Mouse (Mus musculus) limb, embryonic 12.5 days (tissue): ENCODE measurements around the gene Gdpd1. TPM values are rescaled to one million over a fixed set of nuclear protein-coding genes. Genes with fewer than 3 reads are reported as not detected.
"Not testable (repeated sequence)": the region's sequence is repeated elsewhere in the genome, so short reads cannot be mapped to it uniquely, and the experiment has no call there.

Experiments
- ATAC-seq: fragments of 200-750 bp; cut with Nextera tagmentation; 2 replicates; pipeline ENCODE4 v1.8.0; 2017; ENCODE audit warnings: low read depth, moderate TSS enrichment; ENCODE audit not compliant: insufficient number of reproducible peaks, insufficient read depth, low FRiP score, low TSS enrichment
- H3K27ac ChIP-seq: fragments of 300-500 bp; sonication (generic); 2 replicates; pipeline ENCODE4 v1.5.1; 2016; ENCODE audit warnings: mild to moderate bottlenecking, moderate library complexity
- H3K27me3 ChIP-seq: fragments of 300-500 bp; sonication (generic); 2 replicates; pipeline ENCODE4 v1.6.1; 2016; ENCODE audit warnings: mild to moderate bottlenecking, moderate library complexity
- H3K36me3 ChIP-seq: fragments of 300-500 bp; sonication (generic); 2 replicates; pipeline ENCODE4 v1.6.1; 2016; ENCODE audit warnings: mild to moderate bottlenecking, moderate library complexity
- H3K4me1 ChIP-seq: fragments of 300-500 bp; sonication (generic); replicated peaks from 2 replicates; pipeline ENCODE4 v1.6.1; 2016
- H3K4me2 ChIP-seq: fragments of 300-500 bp; sonication (generic); 2 replicates; pipeline ENCODE4 v1.6.1; 2016; ENCODE audit warnings: mild to moderate bottlenecking, moderate library complexity
- H3K4me3 ChIP-seq: fragments of 300-500 bp; sonication (generic); replicated peaks from 2 replicates; pipeline ENCODE4 v1.5.1; 2016; ENCODE audit warnings: mild to moderate bottlenecking
- H3K9ac ChIP-seq: fragments of 300-500 bp; sonication (generic); replicated peaks from 2 replicates; pipeline ENCODE4 v1.6.1; 2016; ENCODE audit warnings: mild to moderate bottlenecking, moderate library complexity
- H3K9me3 ChIP-seq: fragments of 300-500 bp; sonication (generic); 2 replicates; pipeline ENCODE4 v1.6.1; 2016; ENCODE audit warnings: mild to moderate bottlenecking, moderate library complexity
- whole genome bisulfite sequencing: fragments of 180-500 bp; shearing (Covaris S2); methylation state at CpG from one replicate; pipeline ENCODE4 v1.1.7; 2016; 5-methylcytosine and 5-hydroxymethylcytosine counted together
- polyA plus RNA-seq: library from polyadenylated mRNA; unstranded; fragments of >200 nt; fragmentation: Nextera tagmentation; extraction: Ambion mirVana; gene quantifications from 2 replicates; pipeline ENCODE4 v1.2.1, GENCODE M21; 2016

Gdpd1 gene
- polyA plus RNA-seq, 1 experiment from 2014 or later, result 30.6 TPM

- ATAC-seq, result peak; percentile 54
- Histone ChIP-seq H3K9me3 (no peaks in the 10 kb centered on the region), H3K9ac (peak overlapping the region; percentile 82), H3K4me1 (peaks cover 3% of the 10 kb centered on the region; the same call in 1 of the 2 replicates), H3K27me3 (no peaks in the 10 kb centered on the region), H3K4me3 (peak overlapping the region; percentile 62), H3K36me3 (peaks cover 21% of the 10 kb centered on the region), H3K4me2 (peak overlapping the region; percentile 94), H3K27ac (peak overlapping the region; percentile 67)
- WGBS, result 1% methylated on average over 24 of the region's 24 CpGs
Observed at GRCm38 (mm10) chr11:87073343-87073865, 458 bp downstream of the Gdpd1 start.

- no peak for ATAC-seq
- Histone ChIP-seq H3K4me3 (no peak overlapping the region), H3K4me2 (no peak overlapping the region), H3K4me1 (0 out of 2 replicates have a peak, but pooled peaks cover 4% of the 10 kb centered on the region), H3K9me3 (no peaks in the 10 kb centered on the region), H3K27ac (no peak overlapping the region), H3K27me3 (no peaks in the 10 kb centered on the region), H3K9ac (no peak overlapping the region), H3K36me3 (peaks cover 29% of the 10 kb centered on the region)
- 58% methylated on average over 3 of the region's 3 CpGs for WGBS
Observed at GRCm38 (mm10) chr11:87062087-87062486, 11.8 kb downstream of the Gdpd1 start.

- H3K27ac ChIP-seq, result no peak overlapping the region
- H3K9ac ChIP-seq, result no peak overlapping the region
- 91% methylated on average over 2 of the region's 2 CpGs for WGBS
- ATAC-seq, result no peak
- 0 out of 2 replicates have a peak, but pooled peaks cover 4% of the 10 kb centered on the region for H3K4me1 ChIP-seq
- H3K27me3 ChIP-seq, result no peaks in the 10 kb centered on the region
- no peak overlapping the region for H3K4me2 ChIP-seq
- no peaks in the 10 kb centered on the region for H3K9me3 ChIP-seq
- no peak overlapping the region for H3K4me3 ChIP-seq
- peaks cover 41% of the 10 kb centered on the region for H3K36me3 ChIP-seq
Observed at GRCm38 (mm10) chr11:87060410-87060809, 13.5 kb downstream of the Gdpd1 start.

GRCm38 (mm10) chr11:87056286-87056685 lies 17.6 kb downstream of the Gdpd1 start:
- Histone ChIP-seq H3K9ac (no peak overlapping the region), H3K36me3 (peaks cover 40% of the 10 kb centered on the region), H3K27ac (no peak overlapping the region), H3K4me1 (no peaks in the 10 kb centered on the region), H3K4me3 (no peak overlapping the region), H3K9me3 (no peaks in the 10 kb centered on the region), H3K27me3 (no peaks in the 10 kb centered on the region), H3K4me2 (no peak overlapping the region)
- WGBS, result 81% methylated on average over 6 of the region's 6 CpGs
- ATAC-seq, result no peak

- H3K27ac ChIP-seq, H3K4me3 ChIP-seq, H3K9me3 ChIP-seq, H3K4me2 ChIP-seq, H3K4me1 ChIP-seq, H3K27me3 ChIP-seq, ATAC-seq, H3K9ac ChIP-seq: not testable (repeated sequence)
- H3K36me3 ChIP-seq, result peaks cover 35% of the 10 kb centered on the region
- 95% methylated on average over 7 of the region's 7 CpGs for WGBS
Observed at GRCm38 (mm10) chr11:87048900-87049299, 25.0 kb downstream of the Gdpd1 start.

GRCm38 (mm10) chr11:87046968-87047367 lies 26.9 kb downstream of the Gdpd1 start:
- H3K27ac ChIP-seq, result no peak overlapping the region
- H3K27me3 ChIP-seq, result no peaks in the 10 kb centered on the region
- no peak overlapping the region for H3K4me3 ChIP-seq
- no peak overlapping the region for H3K4me2 ChIP-seq
- no peaks in the 10 kb centered on the region for H3K4me1 ChIP-seq
- H3K9ac ChIP-seq, result no peak overlapping the region
- WGBS, result 89% methylated on average over 5 of the region's 5 CpGs
- peaks cover 40% of the 10 kb centered on the region for H3K36me3 ChIP-seq
- ATAC-seq, result no peak
- no peaks in the 10 kb centered on the region for H3K9me3 ChIP-seq

GRCm38 (mm10) chr11:87043052-87043451 lies 30.8 kb downstream of the Gdpd1 start:
- Histone ChIP-seq H3K27me3 (no peaks in the 10 kb centered on the region), H3K4me1 (no peaks in the 10 kb centered on the region), H3K4me2 (no peak overlapping the region), H3K27ac (no peak overlapping the region), H3K4me3 (no peak overlapping the region), H3K9ac (no peak overlapping the region), H3K36me3 (peaks cover 64% of the 10 kb centered on the region), H3K9me3 (no peaks in the 10 kb centered on the region)
- no peak for ATAC-seq
- 90% methylated on average over 3 of the region's 3 CpGs for WGBS

GRCm38 (mm10) chr11:87039307-87039963 lies 34.4 kb downstream of the Gdpd1 start:
- Histone ChIP-seq H3K36me3 (peaks cover 66% of the 10 kb centered on the region), H3K4me3 (no peak overlapping the region), H3K4me2 (no peak overlapping the region), H3K27ac (no peak overlapping the region), H3K9ac (no peak overlapping the region), H3K4me1 (no peaks in the 10 kb centered on the region), H3K9me3 (no peaks in the 10 kb centered on the region), H3K27me3 (no peaks in the 10 kb centered on the region)
- no peak for ATAC-seq
- WGBS, result 82% methylated on average over 9 of the region's 9 CpGs

- ATAC-seq, result no peak
- Histone ChIP-seq H3K9ac (no peak overlapping the region), H3K27me3 (no peaks in the 10 kb centered on the region), H3K4me3 (no peak overlapping the region), H3K9me3 (no peaks in the 10 kb centered on the region), H3K4me1 (no peaks in the 10 kb centered on the region), H3K36me3 (peaks cover 48% of the 10 kb centered on the region), H3K4me2 (no peak overlapping the region), H3K27ac (no peak overlapping the region)
- 67% methylated on average over 4 of the region's 4 CpGs for WGBS
Observed at GRCm38 (mm10) chr11:87036180-87036579, 37.7 kb downstream of the Gdpd1 start.

- H3K36me3 ChIP-seq, result peaks cover 3% of the 10 kb centered on the region
- no peaks in the 10 kb centered on the region for H3K9me3 ChIP-seq
- H3K4me3 ChIP-seq, result no peak overlapping the region
- no peak overlapping the region for H3K27ac ChIP-seq
- ATAC-seq, result no peak
- no peaks in the 10 kb centered on the region for H3K27me3 ChIP-seq
- H3K4me2 ChIP-seq, result no peak overlapping the region
- 93% methylated on average over 3 of the region's 3 CpGs for WGBS
- no peak overlapping the region for H3K9ac ChIP-seq
- no peaks in the 10 kb centered on the region for H3K4me1 ChIP-seq
Observed at GRCm38 (mm10) chr11:87028212-87028611, 45.6 kb downstream of the Gdpd1 start.

- Histone ChIP-seq H3K4me3 (no peak overlapping the region), H3K4me1 (no peaks in the 10 kb centered on the region), H3K27me3 (no peaks in the 10 kb centered on the region), H3K9me3 (no peaks in the 10 kb centered on the region), H3K27ac (no peak overlapping the region), H3K9ac (no peak overlapping the region), H3K36me3 (no peaks in the 10 kb centered on the region), H3K4me2 (no peak overlapping the region)
- 78% methylated on average over 9 of the region's 9 CpGs for WGBS
- no peak for ATAC-seq
Observed at GRCm38 (mm10) chr11:87026096-87026875, 47.6 kb downstream of the Gdpd1 start.
